11 mouse cellular contexts compared by ENCODE assay signal in genomic region chr15:98930998-98931397, GRCm38 (mm10). TPM values are rescaled to one million over a fixed set of nuclear protein-coding genes. Genes with fewer than 3 reads are reported as not detected.
DNase-seq lines count a peak whose midpoint lies in the region; ATAC-seq lines count a peak whose summit lies in the region.
"Had no signal": no experiment of that assay in that cellular context is flagged by ENCODE, and none has a peak within 500 bp of the region (broad histone marks: within the 10 kb centered on the region; RNA-seq: fewer than 3 reads in every experiment).

No protein-coding gene starts in this region.

- 0 out of 2 replicates have a peak, but pooled peaks cover 5% of the 10 kb centered on the region for H3K36me3 ChIP-seq in hindbrain, embryonic 15.5 days
- H3K36me3 ChIP-seq in hindbrain, embryonic 10.5 days = peaks cover 26% of the 10 kb centered on the region
- peaks cover 8% of the 10 kb centered on the region; the same call in 1 of the 2 replicates for H3K36me3 ChIP-seq in neural tube, embryonic 12.5 days

- 0 out of 2 replicates have a peak overlapping the region, but pooled peaks have one; percentile 1 for H3K4me3 ChIP-seq in hindbrain, embryonic 15.5 days
- no peak overlapping the region; the same call in 1 of the 2 replicates for H3K4me3 ChIP-seq in hindbrain, embryonic 10.5 days
- no peak overlapping the region for H3K4me3 ChIP-seq in neural tube, embryonic 12.5 days

- H3K9ac ChIP-seq in hindbrain, embryonic 15.5 days = no peak overlapping the region
- H3K9ac ChIP-seq in neural tube, embryonic 12.5 days = no peak overlapping the region

- H3K4me1 ChIP-seq in hindbrain, embryonic 15.5 days (replicated peaks) = peaks cover 36% of the 10 kb centered on the region
- H3K4me1 ChIP-seq in hindbrain, embryonic 10.5 days (replicated peaks) = peaks cover 33% of the 10 kb centered on the region
- peaks cover 17% of the 10 kb centered on the region for H3K4me1 ChIP-seq in neural tube, embryonic 12.5 days

- no peaks in the 10 kb centered on the region for H3K27me3 ChIP-seq in hindbrain, embryonic 15.5 days
- H3K27me3 ChIP-seq in hindbrain, embryonic 10.5 days (ENCODE audit: insufficient read depth, poor library complexity, severe bottlenecking) = no peaks in the 10 kb centered on the region
- no peaks in the 10 kb centered on the region for H3K27me3 ChIP-seq in neural tube, embryonic 12.5 days (replicated peaks)

- DNase-seq in embryo, embryonic 10 days (ENCODE audit: low spot score) = peak; percentile 28
- no peak for DNase-seq in embryo, embryonic 11 days
- no peak for DNase-seq in hindbrain, embryonic 10.5 days (ENCODE audit: low spot score)
- DNase-seq in neural tube, embryonic 10.5 days (ENCODE audit: extremely low spot score, low spot score) = no peak
- no peak for DNase-seq in urinary bladder, adult 18-20 months (ENCODE audit: low spot score in 2 of 2)
- DNase-seq in cerebellum, adult 9-10 months = no peak

- no peak overlapping the region for H3K27ac ChIP-seq in hindbrain, embryonic 15.5 days (replicated peaks)
- H3K27ac ChIP-seq in hindbrain, embryonic 10.5 days = no peak overlapping the region
- H3K27ac ChIP-seq in neural tube, embryonic 12.5 days = no peak overlapping the region

- WGBS in hindbrain, embryonic 15.5 days = 77% methylated on average over 3 of the region's 3 CpGs
- WGBS in hindbrain, embryonic 10.5 days = 86% methylated on average over 3 of the region's 3 CpGs
- WGBS in neural tube, embryonic 12.5 days = 81% methylated on average over 3 of the region's 3 CpGs

- H3K4me2 ChIP-seq in hindbrain, embryonic 15.5 days = 0 out of 2 replicates have a peak overlapping the region, but pooled peaks have one; percentile 7
- H3K4me2 ChIP-seq in neural tube, embryonic 12.5 days (replicated peaks) = peak overlapping the region; percentile 24
- H3K4me2 ChIP-seq: heart, embryonic 11.5 days had no signal

- H3K9me3 ChIP-seq in hindbrain, embryonic 15.5 days = no peaks in the 10 kb centered on the region
- no peaks in the 10 kb centered on the region for H3K9me3 ChIP-seq in hindbrain, embryonic 10.5 days
- no peaks in the 10 kb centered on the region for H3K9me3 ChIP-seq in neural tube, embryonic 12.5 days

- ATAC-seq in hindbrain, embryonic 15.5 days (ENCODE audit: low FRiP score, low read depth) = no peak
- ATAC-seq in neural tube, embryonic 12.5 days (ENCODE audit: low FRiP score, low read depth) = no peak
- ATAC-seq: intestine, embryonic 16.5 days had no signal

RNA-seq across cellular contexts. Expression of gene Tuba1b, which starts 3.4 kb away (rescaled TPM):
- 1,411 and 1,419 TPM in 2 replicates for polyA plus RNA-seq in hindbrain, embryonic 15.5 days (2015; fragmentation: Nextera tagmentation; extraction: Ambion mirVana)
- 2,254 and 2,463 TPM in 2 replicates for polyA plus RNA-seq in hindbrain, embryonic 10.5 days (2016; fragmentation: Nextera tagmentation; extraction: Ambion mirVana)
- polyA plus RNA-seq in neural tube, embryonic 12.5 days (2016; fragmentation: Nextera tagmentation; extraction: Ambion mirVana) = 1,299 and 1,329 TPM in 2 replicates

RNA-seq across cellular contexts. Expression of gene Lmbr1l, which starts 13.0 kb away (rescaled TPM):
- polyA plus RNA-seq in hindbrain, embryonic 15.5 days (2015; fragmentation: Nextera tagmentation; extraction: Ambion mirVana) = 26.8 and 29.3 TPM in 2 replicates
- polyA plus RNA-seq in hindbrain, embryonic 10.5 days (2016; fragmentation: Nextera tagmentation; extraction: Ambion mirVana) = 22.3 and 25.5 TPM in 2 replicates
- 35.9 and 40.0 TPM in 2 replicates for polyA plus RNA-seq in neural tube, embryonic 12.5 days (2016; fragmentation: Nextera tagmentation; extraction: Ambion mirVana)

RNA-seq across cellular contexts. Expression of gene Gm49450, which starts 22.4 kb away (rescaled TPM):
- not detected in 2 replicates for polyA plus RNA-seq in hindbrain, embryonic 15.5 days (2015; fragmentation: Nextera tagmentation; extraction: Ambion mirVana)
- not detected in 2 replicates for polyA plus RNA-seq in hindbrain, embryonic 10.5 days (2016; fragmentation: Nextera tagmentation; extraction: Ambion mirVana)
- polyA plus RNA-seq in neural tube, embryonic 12.5 days (2016; fragmentation: Nextera tagmentation; extraction: Ambion mirVana) = not detected in 2 replicates
- polyA plus RNA-seq: G1E; heart, embryonic 11.5 days; intestine, embryonic 16.5 days had no signal

RNA-seq across cellular contexts. Expression of gene Tuba1a, which starts 22.5 kb away (rescaled TPM):
- polyA plus RNA-seq in hindbrain, embryonic 15.5 days (2015; fragmentation: Nextera tagmentation; extraction: Ambion mirVana) = 14,750 and 15,534 TPM in 2 replicates
- polyA plus RNA-seq in hindbrain, embryonic 10.5 days (2016; fragmentation: Nextera tagmentation; extraction: Ambion mirVana) = 4,838 and 8,764 TPM in 2 replicates
- 10,701 and 10,796 TPM in 2 replicates for polyA plus RNA-seq in neural tube, embryonic 12.5 days (2016; fragmentation: Nextera tagmentation; extraction: Ambion mirVana)

RNA-seq across cellular contexts. Expression of gene Dhh, which starts 32.7 kb away (rescaled TPM):
- polyA plus RNA-seq in hindbrain, embryonic 15.5 days (2015; fragmentation: Nextera tagmentation; extraction: Ambion mirVana) = 1.9 and 2.5 TPM in 2 replicates
- polyA plus RNA-seq in hindbrain, embryonic 10.5 days (2016; fragmentation: Nextera tagmentation; extraction: Ambion mirVana) = 0.42 and 0.46 TPM in 2 replicates
- 1.6 and 1.9 TPM in 2 replicates for polyA plus RNA-seq in neural tube, embryonic 12.5 days (2016; fragmentation: Nextera tagmentation; extraction: Ambion mirVana)
- polyA plus RNA-seq: G1E had no signal
